Mouse (Mus musculus): ENCODE results near the gene Clec4b2. TPM values are rescaled to one million over a fixed set of nuclear protein-coding genes. Genes with fewer than 3 reads are reported as not detected.
"Not testable (repeated sequence)": the region's sequence is repeated elsewhere in the genome, so short reads cannot be mapped to it uniquely, and the experiment has no call there.

The Clec4b2 gene
- polyA plus RNA-seq (2014; fragmentation: Nextera tagmentation; extraction: Ambion mirVana) = not detected in 2 replicates

GRCm38 (mm10) chr6:123172593-123172992 is at the start of gene Clec4b2:
Gene Clec4b2, plus strand, starts transcription at chr6:123172893.
- no peaks in the 10 kb centered on the region for H3K36me3 ChIP-seq (replicated peaks; ENCODE audit: control insufficient read depth, insufficient read depth)
- H3K4me2 ChIP-seq (replicated peaks) = no peak within 1 kb of the TSS
- H3K4me3 ChIP-seq (replicated peaks; ENCODE audit: low read length) = no peak within 1 kb of the TSS
- WGBS = 91% methylated on average over 4 of the region's 4 CpGs
- no peak for ATAC-seq (ENCODE audit: low FRiP score)
- no peak for DNase-seq (ENCODE audit: low spot score)
- no peaks in the 10 kb centered on the region for H3K9me3 ChIP-seq (ENCODE audit: control insufficient read depth, low read length)
- H3K4me1 ChIP-seq (replicated peaks; ENCODE audit: control insufficient read depth, insufficient read depth, low read length) = no peaks in the 10 kb centered on the region
- no peak within 1 kb of the TSS for H3K9ac ChIP-seq
- H3K27me3 ChIP-seq (ENCODE audit: control insufficient read depth, insufficient read depth, low read length) = no peaks in the 10 kb centered on the region
- no peak within 1 kb of the TSS for H3K27ac ChIP-seq

- Histone ChIP-seq H3K4me2 (replicated peaks) (no peak overlapping the region), H3K9ac (no peak overlapping the region), H3K27ac (no peak overlapping the region), H3K9me3 (ENCODE audit: control insufficient read depth, low read length) (no peaks in the 10 kb centered on the region), H3K36me3 (replicated peaks; ENCODE audit: control insufficient read depth, insufficient read depth) (no peaks in the 10 kb centered on the region), H3K4me1 (replicated peaks; ENCODE audit: control insufficient read depth, insufficient read depth, low read length) (no peaks in the 10 kb centered on the region), H3K4me3 (replicated peaks; ENCODE audit: low read length) (no peak overlapping the region), H3K27me3 (ENCODE audit: control insufficient read depth, insufficient read depth, low read length) (no peaks in the 10 kb centered on the region)
- DNase-seq (ENCODE audit: low spot score) = no peak
- 80% methylated on average over 3 of the region's 3 CpGs for WGBS
- no peak for ATAC-seq (ENCODE audit: low FRiP score)
Measured at GRCm38 (mm10) chr6:123123195-123123594, 49.5 kb upstream of the Clec4b2 start.

- ATAC-seq (ENCODE audit: low FRiP score) = no peak
- WGBS = 71% methylated on average over 1 of the region's 1 CpGs
- no peaks in the 10 kb centered on the region for H3K9me3 ChIP-seq (ENCODE audit: control insufficient read depth, low read length)
Measured at GRCm38 (mm10) chr6:123127173-123127572, 45.5 kb upstream of the Clec4b2 start.

GRCm38 (mm10) chr6:123137766-123138526 is 34.7 kb upstream of the Clec4b2 start:
- not testable (repeated sequence) for H3K4me3 ChIP-seq (replicated peaks; ENCODE audit: low read length); ATAC-seq (ENCODE audit: low FRiP score); H3K9me3 ChIP-seq (ENCODE audit: control insufficient read depth, low read length); H3K27ac ChIP-seq; H3K4me2 ChIP-seq (replicated peaks); H3K4me1 ChIP-seq (replicated peaks; ENCODE audit: control insufficient read depth, insufficient read depth, low read length); H3K36me3 ChIP-seq (replicated peaks; ENCODE audit: control insufficient read depth, insufficient read depth); DNase-seq (ENCODE audit: low spot score); H3K27me3 ChIP-seq (ENCODE audit: control insufficient read depth, insufficient read depth, low read length); H3K9ac ChIP-seq
- WGBS = 77% methylated on average over 29 of the region's 29 CpGs

More at GRCm38 (mm10) chr6:123127173-123127572, 45.5 kb upstream of the Clec4b2 start:
- H3K4me2 ChIP-seq (replicated peaks) = no peak overlapping the region
- H3K4me1 ChIP-seq (replicated peaks; ENCODE audit: control insufficient read depth, insufficient read depth, low read length) = no peaks in the 10 kb centered on the region
- DNase-seq (ENCODE audit: low spot score) = no peak
- H3K9ac ChIP-seq = no peak overlapping the region
- no peak overlapping the region for H3K27ac ChIP-seq
- H3K36me3 ChIP-seq (replicated peaks; ENCODE audit: control insufficient read depth, insufficient read depth) = no peaks in the 10 kb centered on the region
- no peaks in the 10 kb centered on the region for H3K27me3 ChIP-seq (ENCODE audit: control insufficient read depth, insufficient read depth, low read length)
- H3K4me3 ChIP-seq (replicated peaks; ENCODE audit: low read length) = no peak overlapping the region

GRCm38 (mm10) chr6:123170106-123170505 is 2.6 kb upstream of the Clec4b2 start:
- no peak for ATAC-seq (ENCODE audit: low FRiP score)
- no peaks in the 10 kb centered on the region for H3K9me3 ChIP-seq (ENCODE audit: control insufficient read depth, low read length)
- no peaks in the 10 kb centered on the region for H3K4me1 ChIP-seq (replicated peaks; ENCODE audit: control insufficient read depth, insufficient read depth, low read length)
- 60% methylated on average over 1 of the region's 1 CpGs for WGBS
- no peak for DNase-seq (ENCODE audit: low spot score)
- H3K36me3 ChIP-seq (replicated peaks; ENCODE audit: control insufficient read depth, insufficient read depth) = no peaks in the 10 kb centered on the region
- H3K4me3 ChIP-seq (replicated peaks; ENCODE audit: low read length) = no peak overlapping the region
- H3K9ac ChIP-seq = no peak overlapping the region
- H3K27me3 ChIP-seq (ENCODE audit: control insufficient read depth, insufficient read depth, low read length) = no peaks in the 10 kb centered on the region
- no peak overlapping the region for H3K27ac ChIP-seq
- no peak overlapping the region for H3K4me2 ChIP-seq (replicated peaks)

- DNase-seq (ENCODE audit: low spot score) (no peak), ATAC-seq (ENCODE audit: low FRiP score) (no peak)
- Histone ChIP-seq H3K27me3 (ENCODE audit: control insufficient read depth, insufficient read depth, low read length) (no peaks in the 10 kb centered on the region), H3K4me3 (replicated peaks; ENCODE audit: low read length) (no peak overlapping the region), H3K4me2 (replicated peaks) (no peak overlapping the region), H3K36me3 (replicated peaks; ENCODE audit: control insufficient read depth, insufficient read depth) (no peaks in the 10 kb centered on the region), H3K27ac (no peak overlapping the region), H3K9ac (no peak overlapping the region), H3K9me3 (ENCODE audit: control insufficient read depth, low read length) (no peaks in the 10 kb centered on the region), H3K4me1 (replicated peaks; ENCODE audit: control insufficient read depth, insufficient read depth, low read length) (no peaks in the 10 kb centered on the region)
Measured at GRCm38 (mm10) chr6:123171040-123171439, 1.7 kb upstream of the Clec4b2 start.

- Histone ChIP-seq H3K4me1 (replicated peaks; ENCODE audit: control insufficient read depth, insufficient read depth, low read length) (no peaks in the 10 kb centered on the region), H3K36me3 (replicated peaks; ENCODE audit: control insufficient read depth, insufficient read depth) (no peaks in the 10 kb centered on the region), H3K27ac (no peak overlapping the region), H3K4me3 (replicated peaks; ENCODE audit: low read length) (no peak overlapping the region), H3K4me2 (replicated peaks) (no peak overlapping the region), H3K27me3 (ENCODE audit: control insufficient read depth, insufficient read depth, low read length) (no peaks in the 10 kb centered on the region), H3K9me3 (ENCODE audit: control insufficient read depth, low read length) (no peaks in the 10 kb centered on the region), H3K9ac (no peak overlapping the region)
- DNase-seq (ENCODE audit: low spot score) (no peak), ATAC-seq (ENCODE audit: low FRiP score) (no peak)
- 81% methylated on average over 1 of the region's 1 CpGs for WGBS
Measured at GRCm38 (mm10) chr6:123175549-123175948, 2.9 kb downstream of the Clec4b2 start.

GRCm38 (mm10) chr6:123184862-123185261 is 12.2 kb downstream of the Clec4b2 start:
- H3K27me3 ChIP-seq (ENCODE audit: control insufficient read depth, insufficient read depth, low read length); H3K4me3 ChIP-seq (replicated peaks; ENCODE audit: low read length); DNase-seq (ENCODE audit: low spot score); H3K9me3 ChIP-seq (ENCODE audit: control insufficient read depth, low read length); H3K9ac ChIP-seq; H3K4me1 ChIP-seq (replicated peaks; ENCODE audit: control insufficient read depth, insufficient read depth, low read length); H3K27ac ChIP-seq; H3K4me2 ChIP-seq (replicated peaks); ATAC-seq (ENCODE audit: low FRiP score); H3K36me3 ChIP-seq (replicated peaks; ENCODE audit: control insufficient read depth, insufficient read depth): not testable (repeated sequence)
- 87% methylated on average over 2 of the region's 2 CpGs for WGBS

GRCm38 (mm10) chr6:123207187-123208076 is 34.7 kb downstream of the Clec4b2 start:
- no peak overlapping the region for H3K27ac ChIP-seq
- H3K36me3 ChIP-seq (replicated peaks; ENCODE audit: control insufficient read depth, insufficient read depth) = no peaks in the 10 kb centered on the region
- H3K9ac ChIP-seq = no peak overlapping the region
- H3K4me1 ChIP-seq (replicated peaks; ENCODE audit: control insufficient read depth, insufficient read depth, low read length) = no peaks in the 10 kb centered on the region
- H3K4me2 ChIP-seq (replicated peaks) = no peak overlapping the region
- WGBS = 83% methylated on average over 1 of the region's 1 CpGs
- H3K4me3 ChIP-seq (replicated peaks; ENCODE audit: low read length) = no peak overlapping the region
- DNase-seq (ENCODE audit: low spot score) (no peak), ATAC-seq (ENCODE audit: low FRiP score) (no peak)
- H3K27me3 ChIP-seq (ENCODE audit: control insufficient read depth, insufficient read depth, low read length) = no peaks in the 10 kb centered on the region
- H3K9me3 ChIP-seq (ENCODE audit: control insufficient read depth, low read length) = no peaks in the 10 kb centered on the region
